Mouse (Mus musculus) heart, adult 2 months (tissue): ENCODE data around the gene Cirbp. TPM values are rescaled to one million over a fixed set of nuclear protein-coding genes. Genes with fewer than 3 reads are reported as not detected.

Experiments
- DNase-seq, 2 experiments: peaks; one replicate each; pipeline ENCODE4 v3.0.0; 2021
- H3K27ac ChIP-seq: fragments of 200-600 bp; 2 replicates; pipeline ENCODE4 v1.8.1; 2022
- H3K27me3 ChIP-seq: fragments of 200-500 bp; 2 replicates; pipeline ENCODE4 v1.6.1; 2012; ENCODE audit warnings: mild to moderate bottlenecking, low read length, inconsistent platforms, mixed read lengths; ENCODE audit not compliant: control insufficient read depth, insufficient read depth
- H3K36me3 ChIP-seq: fragments of 200-500 bp; 2 replicates; pipeline ENCODE4 v1.6.1; 2012; ENCODE audit warnings: low read length, inconsistent platforms; ENCODE audit not compliant: control insufficient read depth, insufficient read depth
- H3K4me1 ChIP-seq: fragments of 200-500 bp; 2 replicates; pipeline ENCODE4 v1.6.1; 2011; ENCODE audit warnings: low read length; ENCODE audit not compliant: control insufficient read depth, insufficient read depth
- H3K4me3 ChIP-seq: fragments of 200-600 bp; 2 replicates; pipeline ENCODE4 v1.8.1; 2022
- H3K79me2 ChIP-seq: fragments of 200-500 bp; replicated peaks from 2 replicates; pipeline ENCODE4 v1.6.1; 2012; ENCODE audit warnings: mild to moderate bottlenecking, inconsistent platforms, low read length, moderate library complexity, mixed read lengths; ENCODE audit not compliant: control insufficient read depth, insufficient read depth
- H3K9ac ChIP-seq: fragments of 200-500 bp; 2 replicates; pipeline ENCODE4 v1.6.1; 2012; ENCODE audit warnings: low read depth, mild to moderate bottlenecking, control low read depth, inconsistent platforms, low read length, mixed read lengths
- CTCF ChIP-seq: fragments of 200-600 bp; IDR thresholded peaks from 2 replicates; pipeline ENCODE4 v1.8.1; 2022; ENCODE audit warnings: antibody characterized with exemption, mild to moderate bottlenecking, moderate library complexity
- EP300 ChIP-seq: fragments of 200-500 bp; IDR thresholded peaks from 2 replicates; pipeline ENCODE4 v1.6.1; 2011; ENCODE audit warnings: low read depth, low read length, control low read depth; ENCODE audit not compliant: insufficient read depth
- POLR2A ChIP-seq: fragments of 200-500 bp; IDR thresholded peaks from 2 replicates; pipeline ENCODE4 v1.6.1; 2011; ENCODE audit warnings: mild to moderate bottlenecking, low read depth, low read length, control low read depth; ENCODE audit not compliant: insufficient read depth
- WGBS: fragments of 180-500 bp; shearing (Covaris S2); methylation state at CpG from one replicate; pipeline ENCODE4 v1.1.7; 2018; 5-methylcytosine and 5-hydroxymethylcytosine counted together
- intact Hi-C: fragments of 180-260 bp; cut with DNase I; formaldehyde crosslinking; loops from one replicate; pipeline ENCODE4 v1.15.1; 2025
- polyA plus RNA-seq: library from polyadenylated mRNA; depleted of rRNA; stranded (reverse); fragments of >200 nt; gene quantifications from 2 replicates; pipeline ENCODE4 v1.2.3, GENCODE M21; 2012
- total RNA-seq, 2 experiments: library from RNA; stranded (reverse); gene quantifications; 2 replicates each; pipeline ENCODE4 v1.2.3; 2021

The Cirbp gene
- total and polyA plus RNA-seq, 3 experiments = 34.2 to 85.8 (median 43.2) TPM

GRCm38 (mm10) chr10:80139975-80140665, 25.7 kb upstream of the Cirbp start:
- H3K36me3 ChIP-seq = no peaks in the 10 kb centered on the region
- H3K27ac ChIP-seq = no peak overlapping the region
- H3K27me3 ChIP-seq = no peaks in the 10 kb centered on the region; the same call in 1 of the 2 replicates
- peaks cover 7% of the 10 kb centered on the region for H3K4me1 ChIP-seq
- TF ChIP-seq EP300 = no peak
- TF ChIP-seq CTCF = no peak
- TF ChIP-seq POLR2A = no peak
- intact Hi-C loops = loop anchor here (2.0 to 5.0 kb wide), 3 partner anchors 23 to 213 kb away; partner anchors contain the start of genes Arid3a and Wdr18
- 81% methylated on average over 11 of the region's 11 CpGs for WGBS
- DNase-seq = no peak
- H3K79me2 ChIP-seq = peaks cover 4% of the 10 kb centered on the region
- H3K4me3 ChIP-seq = no peak overlapping the region
- H3K9ac ChIP-seq = no peak overlapping the region

GRCm38 (mm10) chr10:80140666-80141035, 25.1 kb upstream of the Cirbp start, which contains the start of gene Cbarp:
Gene Cbarp (minus strand): TSS chr10:80140835.
- Histone ChIP-seq H3K9ac (peak within 1 kb of the TSS; percentile 76), H3K4me1 (peaks cover 8% of the 10 kb centered on the region), H3K27me3 (no peaks in the 10 kb centered on the region; the same call in 1 of the 2 replicates), H3K36me3 (no peaks in the 10 kb centered on the region), H3K4me3 (peak within 1 kb of the TSS; percentile 47), H3K79me2 (peaks cover 4% of the 10 kb centered on the region), H3K27ac (peak within 1 kb of the TSS; percentile 95)
- intact Hi-C loops = loop anchor here (1.0 to 5.0 kb wide), 4 partner anchors 24 to 213 kb away; partner anchors contain the start of genes Arid3a, Tmem259 and Wdr18
- 69% methylated on average over 10 of the region's 10 CpGs for WGBS
- TF ChIP-seq CTCF = no peak
- DNase-seq = no peak

GRCm38 (mm10) chr10:80141243-80141642, 24.5 kb upstream of the Cirbp start:
- under 1% methylated on average over 29 of the region's 29 CpGs for whole genome bisulfite sequencing
- peak overlapping the region; percentile 76 for H3K9ac ChIP-seq
- DNase-seq = peak; percentile 95 to 98
- TF ChIP-seq POLR2A (peak; percentile 83), CTCF (peak; percentile 79), EP300 (peak; percentile 81; the same call in 1 of the 2 replicates)
- peaks cover 8% of the 10 kb centered on the region for H3K4me1 ChIP-seq
- H3K4me3 ChIP-seq = peak overlapping the region; percentile 47
- H3K36me3 ChIP-seq = no peaks in the 10 kb centered on the region
- peaks cover 4% of the 10 kb centered on the region for H3K79me2 ChIP-seq
- intact Hi-C loops = loop anchor here (1.0 to 5.0 kb wide), 4 partner anchors 24 to 214 kb away; partner anchors contain the start of genes Arid3a, Tmem259 and Wdr18
- H3K27me3 ChIP-seq = no peaks in the 10 kb centered on the region; the same call in 1 of the 2 replicates
- peak overlapping the region; percentile 95 for H3K27ac ChIP-seq

GRCm38 (mm10) chr10:80141786-80142529, 23.8 kb upstream of the Cirbp start:
- WGBS = under 1% methylated on average over 43 of the region's 43 CpGs
- peak; percentile 92 to 96 for DNase-seq
- Histone ChIP-seq H3K79me2 (peaks cover 4% of the 10 kb centered on the region), H3K27ac (peak overlapping the region; percentile 95), H3K4me3 (peak overlapping the region; percentile 84), H3K9ac (peak overlapping the region; percentile 99), H3K4me1 (peaks cover 14% of the 10 kb centered on the region), H3K36me3 (no peaks in the 10 kb centered on the region), H3K27me3 (no peaks in the 10 kb centered on the region; the same call in 1 of the 2 replicates)
- TF ChIP-seq CTCF (no peak), EP300 (peak; percentile 79), POLR2A (peak; percentile 98)
- intact Hi-C loops = loop anchor here (1.0 to 5.0 kb wide), 4 partner anchors 25 to 215 kb away; partner anchors contain the start of genes Arid3a, Tmem259 and Wdr18

DNA sequence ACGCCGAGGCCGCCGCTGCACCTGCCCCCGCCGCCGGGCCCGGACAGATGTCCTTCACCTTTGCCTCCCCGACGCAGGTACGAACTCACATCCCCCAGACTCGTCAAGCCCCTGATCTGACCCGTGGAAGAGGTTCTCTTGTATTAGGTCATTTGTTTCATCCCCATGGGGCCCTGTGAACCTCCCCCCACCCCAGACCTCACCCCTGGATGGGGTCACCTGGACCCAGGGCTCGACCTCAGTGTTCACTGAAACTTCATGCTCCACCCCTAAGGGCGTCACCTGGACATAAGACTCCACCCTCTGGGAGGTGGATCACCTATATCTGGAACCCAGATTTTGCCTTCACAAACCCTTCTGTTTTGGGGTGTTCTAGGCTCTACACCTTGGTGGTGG, 23.3 kb upstream of the Cirbp start:
- Histone ChIP-seq H3K4me1 (peaks cover 19% of the 10 kb centered on the region), H3K4me3 (peak overlapping the region; percentile 84), H3K79me2 (peaks cover 4% of the 10 kb centered on the region), H3K36me3 (no peaks in the 10 kb centered on the region), H3K27ac (peak overlapping the region; percentile 95), H3K27me3 (no peaks in the 10 kb centered on the region; the same call in 1 of the 2 replicates), H3K9ac (peak overlapping the region; percentile 99)
- DNase-seq = no peak
- no peak; the same call in 1 of the 2 replicates for TF ChIP-seq POLR2A
- no peak for TF ChIP-seq EP300
- TF ChIP-seq CTCF = no peak
- intact Hi-C loops = loop anchor here (5.0 kb wide), 1 partner anchor 215 kb away; the partner anchor contains the start of gene Arid3a
- 0% methylated on average over 15 of the region's 15 CpGs for WGBS
